Mouse (Mus musculus) heart, embryonic 16.5 days (tissue): Measurements from ENCODE around the gene Syndig1. TPM values are rescaled to one million over a fixed set of nuclear protein-coding genes. Genes with fewer than 3 reads are reported as not detected.
A peak's percentile ranks its signal among the peaks of the same experiment; 100 is the strongest.

Experiments
- ATAC-seq: fragments of 200-750 bp; cut with Nextera tagmentation; replicated peaks from 2 replicates; pipeline ENCODE4 v1.8.0; 2017; ENCODE audit warnings: moderate number of reproducible peaks; ENCODE audit not compliant: insufficient read depth, low FRiP score; ENCODE audit errors: extremely low read depth
- H3K27ac ChIP-seq: fragments of 300-500 bp; sonication (generic); 2 replicates; pipeline ENCODE4 v1.5.1; 2014; ENCODE audit warnings: mild to moderate bottlenecking, low read length, control low read depth, moderate library complexity
- H3K27me3 ChIP-seq: fragments of 300-500 bp; sonication (generic); 2 replicates; pipeline ENCODE4 v1.6.1; 2014; ENCODE audit warnings: low read length, mixed read lengths; ENCODE audit not compliant: control insufficient read depth, insufficient read depth
- H3K36me3 ChIP-seq: fragments of 300-500 bp; sonication (generic); 2 replicates; pipeline ENCODE4 v1.6.1; 2014; ENCODE audit not compliant: control insufficient read depth, insufficient read depth
- H3K4me1 ChIP-seq: fragments of 300-500 bp; sonication (generic); 2 replicates; pipeline ENCODE4 v1.6.1; 2014; ENCODE audit warnings: low read length, mixed read lengths; ENCODE audit not compliant: control insufficient read depth, insufficient read depth
- H3K4me2 ChIP-seq: fragments of 300-500 bp; sonication (generic); 2 replicates; pipeline ENCODE4 v1.6.1; 2014; ENCODE audit warnings: low read depth, mild to moderate bottlenecking, control low read depth, low read length
- H3K4me3 ChIP-seq: fragments of 300-500 bp; sonication (generic); 2 replicates; pipeline ENCODE4 v1.5.1; 2014; ENCODE audit warnings: mild to moderate bottlenecking, control low read depth, low read length
- H3K9ac ChIP-seq: fragments of 300-500 bp; sonication (generic); 2 replicates; pipeline ENCODE4 v1.6.1; 2014; ENCODE audit warnings: low read length, control low read depth
- H3K9me3 ChIP-seq: fragments of 300-500 bp; sonication (generic); replicated peaks from 2 replicates; pipeline ENCODE4 v1.6.1; 2016; ENCODE audit warnings: low read length; ENCODE audit not compliant: control insufficient read depth
- WGBS: fragments of 180-500 bp; shearing (Covaris S2); extraction: QIAGEN DNeasy Blood & Tissue Kit; methylation state at CpG from one replicate; pipeline ENCODE4 v1.1.7; 2014; 5-methylcytosine and 5-hydroxymethylcytosine counted together
- polyA plus RNA-seq: library from polyadenylated mRNA; unstranded; fragments of >200 nt; fragmentation: Nextera tagmentation; extraction: Ambion mirVana; gene quantifications from 2 replicates; pipeline ENCODE4 v1.2.1, GENCODE M21; 2015

Gene Syndig1
- polyA plus RNA-seq, 1 experiment from 2014 or later: 3.3 TPM

DNA sequence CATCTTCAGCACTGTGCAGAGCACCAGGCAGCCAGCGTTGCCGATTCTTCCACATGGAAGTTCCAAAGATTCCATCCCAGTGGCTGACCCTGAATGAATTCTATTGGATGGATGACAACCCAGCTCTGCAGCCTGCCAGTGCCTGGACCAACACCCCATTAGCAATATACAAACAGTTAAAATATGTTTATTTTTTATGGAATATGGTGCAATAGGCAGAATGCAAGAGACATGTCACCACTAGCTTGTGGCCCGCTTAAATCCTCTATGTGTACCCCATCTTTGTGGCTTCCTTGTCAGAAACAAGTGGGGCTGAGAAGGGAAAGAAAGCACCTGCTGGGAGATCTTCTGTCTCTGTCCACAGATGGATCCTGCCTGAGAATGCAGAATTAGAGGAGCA lies 174.5 kb downstream of the Syndig1 start:
- Histone ChIP-seq H3K4me1 (no peaks in the 10 kb centered on the region), H3K36me3 (no peaks in the 10 kb centered on the region), H3K9ac (no peak overlapping the region), H3K4me2 (no peak overlapping the region), H3K27me3 (no peaks in the 10 kb centered on the region), H3K9me3 (no peaks in the 10 kb centered on the region), H3K27ac (no peak overlapping the region), H3K4me3 (no peak overlapping the region)
- ATAC-seq: no peak
- WGBS: 77% methylated on average over 3 of the region's 3 CpGs

DNA sequence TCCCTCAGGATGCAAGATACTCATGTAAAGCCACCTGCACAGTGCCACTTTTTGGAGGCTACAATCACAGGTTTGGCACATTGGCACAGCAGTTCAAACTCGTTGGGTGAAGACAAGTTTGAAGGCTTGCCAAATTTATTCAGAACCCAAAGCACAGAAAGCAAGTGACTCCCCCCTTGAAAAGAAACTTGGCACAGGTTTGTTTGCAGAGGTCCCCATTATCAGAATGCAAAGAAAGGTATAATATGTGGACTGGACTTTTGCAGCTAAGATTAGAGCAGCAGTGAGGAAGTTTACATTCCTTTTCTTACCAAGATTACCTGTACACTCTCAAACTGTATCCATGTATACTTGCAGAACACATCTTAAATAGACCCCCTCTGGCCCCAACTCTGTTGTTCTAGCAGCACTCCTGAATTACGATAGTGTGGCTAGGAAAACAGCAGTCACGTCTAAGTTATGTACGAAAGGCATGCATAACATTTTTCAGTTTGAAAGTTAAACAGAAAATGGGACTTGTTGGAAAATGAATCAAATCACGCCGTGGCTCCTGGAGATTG lies 183.9 kb downstream of the Syndig1 start:
- Histone ChIP-seq H3K36me3 (no peaks in the 10 kb centered on the region), H3K27ac (no peak overlapping the region), H3K27me3 (no peaks in the 10 kb centered on the region), H3K9me3 (no peaks in the 10 kb centered on the region), H3K4me3 (no peak overlapping the region), H3K4me2 (no peak overlapping the region), H3K4me1 (no peaks in the 10 kb centered on the region), H3K9ac (no peak overlapping the region)
- ATAC-seq: no peak
- 62% methylated on average over 6 of the region's 6 CpGs for WGBS

DNA sequence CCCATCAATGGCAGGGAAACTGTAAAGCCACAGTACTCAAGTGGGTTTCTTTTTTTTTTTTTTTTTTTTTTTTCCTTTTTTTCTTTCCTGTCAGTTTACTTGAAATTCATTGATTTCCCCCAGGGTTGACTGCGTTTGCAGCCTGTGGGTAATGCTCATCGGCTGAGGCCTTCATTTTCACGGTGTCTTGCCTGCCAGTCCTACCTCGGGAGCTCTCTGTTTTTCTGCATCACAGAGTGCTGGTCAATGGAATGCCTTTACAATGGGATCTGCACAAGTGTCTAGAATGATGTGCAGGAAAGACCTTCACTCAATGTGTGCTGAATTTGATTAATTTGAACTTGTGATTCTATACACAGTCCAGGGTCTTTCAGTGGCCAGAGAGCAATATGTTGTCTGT lies 184.8 kb downstream of the Syndig1 start:
- 79% methylated on average over 4 of the region's 4 CpGs for WGBS

DNA sequence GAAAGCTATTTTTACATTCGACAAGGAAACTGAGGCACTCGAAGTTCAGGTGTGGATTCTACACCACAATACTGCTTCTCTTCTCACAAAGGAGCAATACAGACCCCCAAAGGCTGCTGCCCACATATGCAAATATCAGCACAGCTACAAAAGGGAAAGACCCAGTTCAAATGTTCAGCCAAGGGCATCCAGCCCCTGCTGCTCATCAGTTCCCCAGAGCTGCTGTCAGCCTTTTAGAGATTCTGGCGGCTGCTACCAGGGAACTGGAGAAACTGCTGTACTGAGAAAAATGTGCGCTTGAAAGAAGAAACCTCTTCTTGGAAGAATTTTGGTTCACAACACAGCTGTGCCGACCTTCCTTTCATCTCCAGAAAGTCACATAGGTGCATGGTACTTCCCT lies 187.3 kb downstream of the Syndig1 start:
- no peaks in the 10 kb centered on the region for H3K9me3 ChIP-seq
- no peaks in the 10 kb centered on the region for H3K27me3 ChIP-seq
- no peaks in the 10 kb centered on the region for H3K36me3 ChIP-seq
- ATAC-seq: no peak
- no peaks in the 10 kb centered on the region for H3K4me1 ChIP-seq
- H3K27ac ChIP-seq: no peak overlapping the region
- H3K4me3 ChIP-seq: no peak overlapping the region
- no peak overlapping the region for H3K4me2 ChIP-seq
- H3K9ac ChIP-seq: no peak overlapping the region
- 63% methylated on average over 5 of the region's 5 CpGs for WGBS

More for the DNA sequence above, 184.8 kb downstream of the Syndig1 start:
- no peaks in the 10 kb centered on the region for H3K36me3 ChIP-seq
- H3K4me2 ChIP-seq: no peak overlapping the region
- H3K4me3 ChIP-seq: no peak overlapping the region
- no peak overlapping the region for H3K9ac ChIP-seq
- no peak overlapping the region for H3K27ac ChIP-seq
- no peak for ATAC-seq
- H3K9me3 ChIP-seq: no peaks in the 10 kb centered on the region
- no peaks in the 10 kb centered on the region for H3K27me3 ChIP-seq
- no peaks in the 10 kb centered on the region for H3K4me1 ChIP-seq

DNA sequence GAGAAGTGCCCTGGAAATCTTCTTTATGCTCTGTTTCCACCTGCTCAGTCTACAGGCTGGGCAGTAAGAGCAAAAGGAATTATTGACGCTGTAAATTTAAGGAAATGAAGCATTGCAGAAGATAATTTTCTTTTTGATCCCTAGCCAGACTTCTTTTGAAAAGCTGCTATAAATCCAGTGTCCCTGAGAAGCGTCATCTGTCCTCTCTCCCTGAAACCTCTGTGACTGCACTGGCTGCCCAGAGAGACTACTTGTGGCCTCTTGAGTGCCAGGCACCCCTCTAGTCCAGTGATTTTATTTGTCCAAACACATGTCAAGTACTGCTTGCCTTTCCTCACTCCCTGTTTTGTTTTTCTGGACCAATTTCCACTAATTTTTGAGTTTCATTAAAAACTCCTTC lies 191.7 kb downstream of the Syndig1 start:
- H3K27me3 ChIP-seq: no peaks in the 10 kb centered on the region
- no peaks in the 10 kb centered on the region for H3K9me3 ChIP-seq
- no peak overlapping the region for H3K27ac ChIP-seq
- 46% methylated on average over 2 of the region's 2 CpGs for WGBS
- H3K9ac ChIP-seq: no peak overlapping the region
- no peaks in the 10 kb centered on the region for H3K4me1 ChIP-seq
- no peak for ATAC-seq
- H3K36me3 ChIP-seq: no peaks in the 10 kb centered on the region
- no peak overlapping the region for H3K4me2 ChIP-seq
- no peak overlapping the region for H3K4me3 ChIP-seq

DNA sequence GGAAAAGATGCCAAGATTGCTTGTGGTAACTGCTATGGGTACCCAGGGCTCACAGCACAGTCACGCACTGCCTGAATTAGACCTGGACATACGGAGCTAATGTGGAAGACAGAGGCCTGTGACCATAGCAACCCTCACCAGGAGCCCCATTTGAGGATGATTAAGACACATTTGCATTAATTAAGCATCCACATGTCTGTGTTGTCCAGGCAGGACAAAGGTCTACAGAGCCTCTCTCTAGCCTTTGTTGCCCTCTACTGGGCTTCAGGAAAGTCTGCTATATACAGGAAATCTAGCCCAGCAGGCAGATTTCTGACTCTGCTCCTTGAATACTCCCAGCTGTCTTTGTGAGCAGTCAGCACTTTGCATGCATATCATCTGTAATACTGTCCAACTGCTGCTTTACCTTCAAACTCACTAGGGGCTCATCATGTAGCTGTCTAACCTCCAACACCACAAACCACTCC lies 194.9 kb downstream of the Syndig1 start:
- Histone ChIP-seq H3K4me3 (no peak overlapping the region), H3K4me2 (no peak overlapping the region), H3K9me3 (no peaks in the 10 kb centered on the region), H3K36me3 (no peaks in the 10 kb centered on the region), H3K27me3 (no peaks in the 10 kb centered on the region), H3K27ac (no peak overlapping the region), H3K9ac (no peak overlapping the region), H3K4me1 (no peaks in the 10 kb centered on the region)
- WGBS: 42% methylated on average over 2 of the region's 2 CpGs
- peak; percentile 52; the same call in 1 of the 2 replicates for ATAC-seq

DNA sequence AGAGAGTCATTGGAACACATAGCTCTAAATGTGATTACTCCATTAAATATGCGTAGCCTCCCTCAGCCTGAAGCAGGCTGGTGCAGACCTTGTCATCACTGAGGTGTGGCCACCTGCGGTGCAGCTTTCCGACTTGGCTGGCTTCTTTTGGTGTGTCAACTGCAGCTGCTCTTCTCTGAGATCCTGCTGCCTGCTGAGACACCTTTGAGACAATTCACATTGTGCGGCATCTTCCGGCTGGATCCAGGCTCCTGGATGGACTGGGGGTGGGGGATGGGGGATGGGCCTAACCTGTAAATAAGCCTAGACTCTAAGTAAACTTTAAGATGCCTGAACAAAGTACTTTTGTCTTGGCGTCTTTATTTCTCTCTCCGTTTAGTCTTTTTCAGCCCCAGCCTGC lies 214.5 kb downstream of the Syndig1 start:
- Histone ChIP-seq H3K27ac (no peak overlapping the region), H3K36me3 (no peaks in the 10 kb centered on the region), H3K9me3 (0 out of 2 replicates have a peak, but pooled peaks cover 2% of the 10 kb centered on the region), H3K4me2 (no peak overlapping the region), H3K4me3 (no peak overlapping the region), H3K9ac (no peak overlapping the region), H3K27me3 (no peaks in the 10 kb centered on the region), H3K4me1 (no peaks in the 10 kb centered on the region)
- no peak for ATAC-seq
- WGBS: 86% methylated on average over 7 of the region's 7 CpGs

Other genes starting within 250 kb of the Syndig1 start
- gene C530025M09Rik, start 2.0 kb downstream of the Syndig1 start, polyA plus RNA-seq: not detected in 2 replicates